Mouse (Mus musculus) intestine, postnatal 0 days (tissue): ENCODE measurements around the gene Rps6ka1. TPM values are rescaled to one million over a fixed set of nuclear protein-coding genes. Genes with fewer than 3 reads are reported as not detected.
"Not testable (repeated sequence)": the region's sequence is repeated elsewhere in the genome, so short reads cannot be mapped to it uniquely, and the experiment has no call there.

ENCODE experiments used
- ATAC-seq: fragments of 200-750 bp; cut with Nextera tagmentation; 2 replicates; pipeline ENCODE4 v1.8.0; 2017; ENCODE audit warnings: mild to moderate bottlenecking, moderate TSS enrichment, moderate library complexity
- H3K27ac ChIP-seq: fragments of 300-500 bp; sonication (generic); 2 replicates; pipeline ENCODE4 v1.5.1; 2014; ENCODE audit warnings: mild to moderate bottlenecking, low read depth, low read length, moderate library complexity
- H3K27me3 ChIP-seq: fragments of 300-500 bp; sonication (generic); replicated peaks from 2 replicates; pipeline ENCODE4 v1.6.1; 2014; ENCODE audit warnings: low read length, mixed read lengths; ENCODE audit not compliant: control insufficient read depth, insufficient read depth
- H3K36me3 ChIP-seq: fragments of 300-500 bp; sonication (generic); 2 replicates; pipeline ENCODE4 v1.6.1; 2014; ENCODE audit warnings: mild to moderate bottlenecking, moderate library complexity; ENCODE audit not compliant: control insufficient read depth, insufficient read depth
- H3K4me1 ChIP-seq: fragments of 300-500 bp; sonication (generic); replicated peaks from 2 replicates; pipeline ENCODE4 v1.6.1; 2014; ENCODE audit warnings: antibody characterized with exemption, low read length, mixed read lengths; ENCODE audit not compliant: control insufficient read depth, insufficient read depth
- H3K4me2 ChIP-seq: fragments of 300-500 bp; sonication (generic); replicated peaks from 2 replicates; pipeline ENCODE4 v1.6.1; 2014; ENCODE audit warnings: low read depth, mild to moderate bottlenecking, moderate library complexity
- H3K4me3 ChIP-seq: fragments of 300-500 bp; sonication (generic); 2 replicates; pipeline ENCODE4 v1.5.1; 2014; ENCODE audit warnings: low read depth, low read length
- H3K9ac ChIP-seq: fragments of 300-500 bp; sonication (generic); 2 replicates; pipeline ENCODE4 v1.6.1; 2014; ENCODE audit warnings: mild to moderate bottlenecking, low read depth, low read length
- H3K9me3 ChIP-seq: fragments of 300-500 bp; sonication (generic); 2 replicates; pipeline ENCODE4 v1.6.1; 2016; ENCODE audit warnings: mixed run types; ENCODE audit not compliant: control insufficient read depth
- CTCF ChIP-seq: sonication (generic); IDR thresholded peaks from 2 replicates; pipeline ENCODE4 v1.5.1; 2016; ENCODE audit warnings: low read depth, mild to moderate bottlenecking, control low read depth, antibody characterized with exemption, moderate library complexity
- WGBS: fragments of 180-500 bp; shearing (Covaris S2); extraction: QIAGEN DNeasy Blood & Tissue Kit; methylation state at CpG from one replicate; pipeline ENCODE4 v1.1.7; 2014; 5-methylcytosine and 5-hydroxymethylcytosine counted together
- polyA plus RNA-seq: library from polyadenylated mRNA; unstranded; fragments of >200 nt; fragmentation: Nextera tagmentation; extraction: Ambion mirVana; gene quantifications from 2 replicates; pipeline ENCODE4 v1.2.1, GENCODE M21; 2015

The Rps6ka1 gene
- polyA plus RNA-seq, 1 experiment from 2014 or later: 86.2 TPM

DNA sequence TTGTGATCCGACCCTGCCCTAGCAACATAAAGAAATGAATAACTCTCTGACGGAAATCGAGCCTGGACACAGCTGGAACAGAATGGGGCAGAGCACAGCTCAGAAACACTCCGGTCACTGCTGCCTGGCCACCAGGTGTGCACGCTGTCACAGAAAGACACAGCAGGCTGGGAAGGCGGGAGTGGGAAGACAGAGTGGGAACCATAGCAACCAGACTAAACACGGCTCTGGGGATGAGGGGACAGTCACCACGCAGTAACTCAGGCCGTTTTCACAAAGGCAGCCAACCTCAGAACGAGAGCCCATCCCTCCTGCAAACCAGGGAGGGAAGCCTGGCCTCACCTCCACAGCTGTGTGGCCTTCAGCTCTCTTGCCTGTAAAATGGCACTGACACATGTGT, 34.0 kb downstream of the Rps6ka1 start:
- Histone ChIP-seq H3K4me1 (no peaks in the 10 kb centered on the region), H3K9me3 (no peaks in the 10 kb centered on the region), H3K27ac (no peak overlapping the region), H3K4me2 (no peak overlapping the region), H3K4me3 (no peak overlapping the region), H3K9ac (no peak overlapping the region), H3K36me3 (peaks cover 79% of the 10 kb centered on the region), H3K27me3 (no peaks in the 10 kb centered on the region)
- WGBS: 64% methylated on average over 10 of the region's 10 CpGs
- no peak for ATAC-seq
- TF ChIP-seq CTCF: no peak

DNA sequence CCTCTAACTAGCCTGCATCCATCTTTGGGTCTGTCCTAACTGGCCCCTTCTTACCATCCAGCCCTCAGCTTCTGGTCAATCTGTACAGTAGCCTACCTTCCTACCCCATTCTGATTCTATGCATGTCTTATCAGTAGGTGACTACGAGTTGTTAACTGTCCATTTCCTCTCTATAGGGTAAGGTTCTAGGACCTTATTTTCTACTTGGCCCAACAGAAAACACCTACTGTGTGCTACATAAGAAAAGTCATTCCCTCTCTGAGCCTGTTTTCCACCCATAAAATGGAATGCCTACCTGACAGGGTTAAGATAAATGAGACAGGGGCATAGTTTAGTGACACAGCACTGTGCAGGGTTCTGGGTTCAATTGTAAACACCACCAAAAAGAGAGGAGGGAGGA, 41.0 kb downstream of the Rps6ka1 start:
- Histone ChIP-seq H3K4me1 (0 out of 2 replicates have a peak, but pooled peaks cover 3% of the 10 kb centered on the region), H3K36me3 (peaks cover 41% of the 10 kb centered on the region), H3K4me2 (no peak overlapping the region), H3K4me3 (no peak overlapping the region), H3K9ac (no peak overlapping the region), H3K9me3 (no peaks in the 10 kb centered on the region), H3K27ac (no peak overlapping the region), H3K27me3 (no peaks in the 10 kb centered on the region)
- 38% methylated on average over 1 of the region's 1 CpGs for WGBS
- TF ChIP-seq CTCF: no peak
- ATAC-seq: no peak

DNA sequence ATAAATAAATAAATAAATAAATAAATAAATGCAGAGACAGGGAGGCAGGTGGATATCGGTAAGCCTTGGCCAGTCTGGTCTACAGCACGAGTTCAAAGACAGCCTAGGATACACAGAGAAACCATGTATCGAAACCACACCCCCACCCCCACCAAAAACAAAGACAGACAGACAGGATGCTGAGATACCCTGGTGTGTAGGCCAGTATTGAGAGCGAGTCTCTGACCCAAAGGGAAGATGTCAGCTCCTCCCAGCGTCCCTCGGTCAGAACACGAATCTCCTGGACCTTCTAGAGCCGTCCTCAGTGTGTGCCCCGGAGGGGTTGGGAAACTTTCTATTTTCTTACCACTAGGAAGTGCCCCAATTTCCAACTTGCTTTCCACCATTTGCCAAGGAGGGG, 42.5 kb downstream of the Rps6ka1 start:
- no peak overlapping the region for H3K4me3 ChIP-seq
- no peak overlapping the region for H3K9ac ChIP-seq
- H3K27me3 ChIP-seq: no peaks in the 10 kb centered on the region
- no peak for TF ChIP-seq CTCF
- H3K27ac ChIP-seq: no peak overlapping the region
- H3K36me3 ChIP-seq: peaks cover 26% of the 10 kb centered on the region
- H3K4me2 ChIP-seq: no peak overlapping the region
- 89% methylated on average over 9 of the region's 9 CpGs for WGBS
- no peak for ATAC-seq
- H3K9me3 ChIP-seq: no peaks in the 10 kb centered on the region
- 0 out of 2 replicates have a peak, but pooled peaks cover 3% of the 10 kb centered on the region for H3K4me1 ChIP-seq

DNA sequence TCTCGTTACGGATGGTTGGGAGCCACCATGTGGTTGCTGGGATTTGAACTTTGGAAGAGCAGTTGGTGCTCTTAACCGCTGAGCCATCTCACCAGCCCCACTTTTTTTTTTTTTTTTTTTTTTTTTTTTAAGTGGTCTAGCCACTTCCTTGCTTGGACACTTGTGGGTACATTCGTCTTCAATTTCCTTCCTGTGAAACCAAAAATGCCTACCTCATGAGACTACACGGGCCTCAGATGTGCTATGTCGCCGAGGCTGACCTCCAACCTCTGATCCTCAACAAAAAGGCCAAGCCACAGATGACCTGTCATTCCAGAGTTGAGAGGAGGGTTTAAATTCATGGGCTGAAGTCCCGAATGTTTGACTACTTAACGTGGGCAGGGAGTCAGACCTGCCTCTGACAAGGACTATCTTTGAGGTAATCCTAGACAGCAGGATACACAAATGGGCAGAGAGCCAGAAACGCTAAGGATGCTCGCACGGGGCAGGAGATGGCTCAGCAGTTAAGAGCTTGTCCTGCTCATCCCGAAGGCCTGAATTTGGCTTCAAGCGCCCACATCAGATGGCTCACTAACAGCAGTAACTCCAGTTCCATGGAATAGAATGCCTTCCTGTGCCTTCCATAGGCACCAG, 43.3 kb downstream of the Rps6ka1 start:
- Histone ChIP-seq H3K4me2 (no peak overlapping the region), H3K9ac (no peak overlapping the region), H3K9me3 (no peaks in the 10 kb centered on the region), H3K36me3 (peaks cover 19% of the 10 kb centered on the region; the same call in 1 of the 2 replicates), H3K4me1 (0 out of 2 replicates have a peak, but pooled peaks cover 3% of the 10 kb centered on the region), H3K4me3 (no peak overlapping the region), H3K27ac (no peak overlapping the region), H3K27me3 (no peaks in the 10 kb centered on the region)
- TF ChIP-seq CTCF: no peak
- ATAC-seq: no peak
- 60% methylated on average over 14 of the region's 14 CpGs for WGBS

DNA sequence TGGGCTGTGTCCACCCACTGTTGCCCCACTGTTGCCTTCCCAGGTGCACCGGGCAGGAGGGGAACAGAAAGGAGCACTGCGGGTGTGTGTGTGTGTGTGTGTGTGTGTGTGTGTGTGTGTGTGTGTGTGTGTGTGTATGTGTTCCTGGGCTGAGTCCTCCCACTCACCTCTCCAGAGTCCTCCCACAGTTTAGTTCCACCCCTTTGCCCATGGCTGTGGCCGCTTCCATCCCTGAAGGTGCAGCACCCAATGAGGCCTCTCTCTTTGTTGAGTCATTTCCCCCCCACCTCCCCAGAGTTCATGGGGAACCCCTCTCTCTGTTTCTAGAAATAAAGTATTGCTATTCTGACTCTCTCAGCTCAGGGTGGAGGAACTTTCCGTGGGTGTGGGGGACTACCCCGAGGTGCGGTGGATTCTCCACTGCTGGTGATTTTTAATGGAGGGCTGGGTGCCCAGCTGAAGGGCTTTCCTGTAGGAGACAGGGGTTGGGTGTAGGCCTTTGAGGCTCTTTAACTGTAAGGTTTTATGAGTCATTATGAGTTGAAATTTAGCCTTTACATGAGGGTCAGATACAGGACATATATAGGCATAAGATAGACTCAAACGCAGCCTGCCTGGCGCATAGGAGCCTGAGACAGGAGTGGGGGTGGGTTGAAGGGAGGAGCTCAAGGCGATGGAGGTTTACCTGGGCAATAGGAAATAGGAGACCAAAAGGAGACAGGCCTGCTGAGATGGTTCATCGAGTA, 44.4 kb downstream of the Rps6ka1 start:
- TF ChIP-seq CTCF: no peak
- H3K9ac ChIP-seq: no peak overlapping the region
- no peak overlapping the region for H3K4me3 ChIP-seq
- 73% methylated on average over 9 of the region's 10 CpGs for WGBS
- no peak overlapping the region for H3K4me2 ChIP-seq
- H3K27me3 ChIP-seq: no peaks in the 10 kb centered on the region
- H3K4me1 ChIP-seq: 0 out of 2 replicates have a peak, but pooled peaks cover 3% of the 10 kb centered on the region
- no peak for ATAC-seq
- H3K27ac ChIP-seq: no peak overlapping the region
- H3K36me3 ChIP-seq: peaks cover 9% of the 10 kb centered on the region; the same call in 1 of the 2 replicates
- no peaks in the 10 kb centered on the region for H3K9me3 ChIP-seq

DNA sequence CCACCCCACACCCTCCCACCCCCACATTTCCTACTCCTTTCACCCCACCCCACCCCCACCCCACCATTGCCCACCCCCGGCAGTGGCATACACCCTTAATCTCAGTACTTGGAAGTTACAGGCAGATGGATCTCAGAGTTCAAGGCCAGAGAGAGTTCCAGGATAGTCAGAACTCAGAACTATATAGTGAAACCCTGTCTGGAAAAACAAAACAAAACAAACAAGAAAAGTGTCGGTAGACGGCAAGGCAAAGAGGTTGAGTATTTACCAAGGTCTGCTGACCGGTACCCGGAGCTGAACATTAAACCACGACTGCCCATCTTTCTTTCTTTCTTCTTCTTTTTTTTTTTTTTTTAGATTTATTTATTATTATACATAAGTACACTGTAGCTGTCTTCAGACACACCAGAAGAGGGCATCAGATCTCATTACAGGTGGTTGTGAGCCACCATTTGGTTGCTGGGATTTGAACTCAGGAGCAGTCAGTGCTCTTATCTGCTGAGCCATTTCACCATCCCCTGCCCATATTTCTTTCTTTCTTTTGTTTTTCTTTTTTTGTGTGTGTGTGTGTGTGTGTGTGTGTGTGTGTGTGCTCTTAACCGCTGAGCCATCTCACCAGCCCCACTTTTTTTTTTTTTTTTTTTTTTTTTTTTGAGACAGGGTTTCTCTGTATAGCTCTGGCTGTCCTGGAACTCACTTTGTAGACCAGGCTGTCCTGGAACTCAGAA, 45.7 kb downstream of the Rps6ka1 start:
- not testable (repeated sequence) for H3K27ac ChIP-seq, H3K36me3 ChIP-seq, ATAC-seq, H3K9ac ChIP-seq, H3K4me3 ChIP-seq, H3K27me3 ChIP-seq, H3K9me3 ChIP-seq, H3K4me2 ChIP-seq, H3K4me1 ChIP-seq
- 79% methylated on average over 6 of the region's 7 CpGs for WGBS
